Mouse (Mus musculus) embryonic facial prominence, embryonic 12.5 days (tissue): Measurements from ENCODE around the gene Fkbp1a. TPM values are rescaled to one million over a fixed set of nuclear protein-coding genes. Genes with fewer than 3 reads are reported as not detected.

Source experiments
- ATAC-seq: fragments of 200-750 bp; cut with Nextera tagmentation; 2 replicates; pipeline ENCODE4 v1.8.0; 2017; ENCODE audit not compliant: insufficient number of reproducible peaks, insufficient read depth, low FRiP score, low TSS enrichment
- H3K27ac ChIP-seq: fragments of 300-500 bp; sonication (generic); 2 replicates; pipeline ENCODE4 v1.5.1; 2016; ENCODE audit warnings: mild to moderate bottlenecking
- H3K27me3 ChIP-seq: fragments of 300-500 bp; sonication (generic); 2 replicates; pipeline ENCODE4 v1.6.1; 2016; ENCODE audit warnings: mild to moderate bottlenecking, moderate library complexity
- H3K36me3 ChIP-seq: fragments of 300-500 bp; sonication (generic); 2 replicates; pipeline ENCODE4 v1.6.1; 2016; ENCODE audit warnings: mild to moderate bottlenecking
- H3K4me1 ChIP-seq: fragments of 300-500 bp; sonication (generic); 2 replicates; pipeline ENCODE4 v1.6.1; 2016
- H3K4me2 ChIP-seq: fragments of 300-500 bp; sonication (generic); replicated peaks from 2 replicates; pipeline ENCODE4 v1.6.1; 2016; ENCODE audit warnings: mild to moderate bottlenecking, moderate library complexity
- H3K4me3 ChIP-seq: fragments of 300-500 bp; sonication (generic); 2 replicates; pipeline ENCODE4 v1.5.1; 2016; ENCODE audit warnings: mild to moderate bottlenecking
- H3K9ac ChIP-seq: fragments of 300-500 bp; sonication (generic); 2 replicates; pipeline ENCODE4 v1.6.1; 2016; ENCODE audit warnings: mild to moderate bottlenecking, moderate library complexity
- H3K9me3 ChIP-seq: fragments of 300-500 bp; sonication (generic); 2 replicates; pipeline ENCODE4 v1.6.1; 2016; ENCODE audit warnings: mild to moderate bottlenecking, moderate library complexity
- WGBS: fragments of 180-500 bp; shearing (Covaris S2); methylation state at CpG from one replicate; pipeline ENCODE4 v1.1.7; 2016; 5-methylcytosine and 5-hydroxymethylcytosine counted together
- polyA plus RNA-seq: library from polyadenylated mRNA; unstranded; fragments of >200 nt; fragmentation: Nextera tagmentation; extraction: Ambion mirVana; gene quantifications from 2 replicates; pipeline ENCODE4 v1.2.1, GENCODE M21; 2016

Fkbp1a gene
- polyA plus RNA-seq, 1 experiment from 2014 or later: 491 TPM

DNA sequence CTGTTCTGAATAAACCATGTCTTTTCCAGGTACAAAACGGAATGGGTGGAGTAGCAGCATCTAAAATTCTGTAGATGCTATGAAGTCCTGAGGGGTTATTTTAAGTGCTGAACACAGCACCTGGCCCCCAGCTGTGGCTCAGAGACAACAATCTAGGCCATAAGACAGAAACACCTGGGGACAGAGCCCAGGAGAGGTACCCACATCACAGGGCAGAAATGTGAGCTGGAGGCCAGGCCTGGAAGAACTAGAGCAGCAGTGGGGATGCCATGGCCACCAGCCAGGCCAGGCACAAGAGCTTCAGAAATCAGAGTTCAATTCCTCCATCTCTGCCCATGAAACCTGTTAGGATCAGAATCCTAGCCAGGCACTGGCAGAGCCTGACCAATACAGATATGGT is 14.2 kb upstream of the Fkbp1a start:
- no peak for ATAC-seq
- no peak overlapping the region for H3K4me2 ChIP-seq
- H3K36me3 ChIP-seq: no peaks in the 10 kb centered on the region
- H3K27me3 ChIP-seq: no peaks in the 10 kb centered on the region
- H3K27ac ChIP-seq: no peak overlapping the region
- no peaks in the 10 kb centered on the region for H3K4me1 ChIP-seq
- H3K9me3 ChIP-seq: no peaks in the 10 kb centered on the region
- H3K9ac ChIP-seq: no peak overlapping the region
- no peak overlapping the region for H3K4me3 ChIP-seq
- WGBS: 87% methylated on average over 1 of the region's 1 CpGs

DNA sequence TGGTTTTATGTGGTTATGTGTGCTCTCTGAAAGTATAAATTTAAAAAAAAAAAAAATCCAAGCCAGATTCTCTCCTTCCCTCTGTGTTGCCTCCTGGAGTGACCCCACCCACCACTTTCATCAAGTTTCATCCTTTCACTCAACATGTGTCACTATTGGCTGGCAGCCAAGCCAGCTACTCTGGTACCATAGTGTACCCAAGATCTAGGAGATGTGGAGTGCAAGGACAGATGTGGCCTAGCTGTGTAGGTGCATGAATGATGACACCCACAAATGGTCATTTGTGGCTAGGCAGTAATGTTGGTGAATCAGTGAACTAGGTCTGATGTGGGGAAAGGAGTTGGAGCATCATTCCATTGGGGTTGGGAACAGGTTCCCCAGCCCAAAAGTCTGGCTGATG is 13.1 kb upstream of the Fkbp1a start:
- Histone ChIP-seq H3K27me3 (no peaks in the 10 kb centered on the region), H3K9me3 (no peaks in the 10 kb centered on the region), H3K27ac (no peak overlapping the region), H3K9ac (no peak overlapping the region), H3K36me3 (no peaks in the 10 kb centered on the region), H3K4me2 (no peak overlapping the region), H3K4me1 (no peaks in the 10 kb centered on the region), H3K4me3 (no peak overlapping the region)
- no peak for ATAC-seq

DNA sequence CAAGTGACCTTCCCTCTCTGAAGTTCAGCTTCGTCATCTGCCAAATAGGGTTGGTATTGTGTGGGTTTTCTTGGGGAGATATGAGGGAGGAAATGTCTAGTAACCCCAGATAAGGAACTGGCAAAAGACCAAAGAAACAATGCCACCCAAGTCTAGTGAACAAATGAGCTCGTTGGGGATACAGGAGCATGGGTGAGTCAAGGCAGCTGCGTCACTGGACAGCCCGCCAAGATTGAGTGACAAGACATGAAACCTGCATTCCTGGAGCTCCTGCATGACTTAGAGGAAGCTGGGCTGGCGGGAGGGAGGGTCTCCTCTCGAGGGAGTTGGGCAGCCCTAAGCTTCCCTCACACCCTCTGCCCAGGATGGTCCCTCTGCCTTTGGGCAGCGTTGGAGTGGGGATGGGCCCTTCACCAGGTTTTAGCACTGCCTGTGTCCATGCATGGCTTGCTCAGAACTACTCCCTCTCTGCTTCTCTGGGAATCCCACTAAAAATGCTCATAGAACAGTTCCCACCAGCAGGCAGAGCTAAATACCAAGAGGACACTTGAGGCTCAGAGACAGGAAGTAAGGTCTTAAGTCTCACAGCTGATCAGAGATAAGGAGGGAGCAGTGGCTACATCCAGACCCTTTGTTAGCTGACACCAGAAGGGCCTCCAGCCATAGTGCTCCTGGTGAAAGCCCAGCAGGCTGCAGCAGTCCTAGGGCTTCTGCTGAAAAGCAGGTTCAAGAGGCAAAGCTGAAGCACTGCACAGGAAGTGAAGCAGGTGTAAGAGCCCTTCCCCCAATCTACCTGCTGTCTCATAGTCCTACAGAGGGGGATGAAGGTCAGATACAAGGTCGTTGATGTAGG is 11.7 kb upstream of the Fkbp1a start:
- Histone ChIP-seq H3K36me3 (no peaks in the 10 kb centered on the region), H3K4me2 (no peak overlapping the region), H3K27ac (no peak overlapping the region), H3K9ac (no peak overlapping the region), H3K4me3 (no peak overlapping the region), H3K27me3 (no peaks in the 10 kb centered on the region), H3K4me1 (no peaks in the 10 kb centered on the region), H3K9me3 (no peaks in the 10 kb centered on the region)
- 50% methylated on average over 8 of the region's 8 CpGs for WGBS
- ATAC-seq: no peak

DNA sequence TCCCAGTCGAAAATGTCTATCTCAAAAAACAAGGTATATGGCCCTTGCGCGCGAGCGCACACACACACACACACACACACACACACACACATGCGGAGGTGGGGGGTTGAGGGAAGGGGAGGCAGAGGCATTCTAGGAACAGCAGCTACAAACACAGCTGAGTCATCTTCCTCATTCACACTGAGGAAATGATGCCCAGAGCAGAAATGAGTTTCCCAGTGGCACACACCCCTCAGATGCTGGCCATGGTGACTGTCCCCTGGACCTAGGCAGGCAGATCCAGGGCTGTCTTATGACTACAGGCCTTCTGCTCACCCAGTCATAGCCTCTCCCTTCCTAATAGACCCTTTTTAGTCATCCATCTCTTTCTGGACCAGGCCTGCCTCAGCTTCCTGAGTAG is 8.7 kb upstream of the Fkbp1a start:
- WGBS: 96% methylated on average over 6 of the region's 6 CpGs
- H3K4me3 ChIP-seq: no peak overlapping the region
- H3K4me2 ChIP-seq: no peak overlapping the region
- H3K4me1 ChIP-seq: no peaks in the 10 kb centered on the region; the same call in 1 of the 2 replicates
- H3K9ac ChIP-seq: no peak overlapping the region
- ATAC-seq: no peak
- no peaks in the 10 kb centered on the region for H3K9me3 ChIP-seq
- H3K27ac ChIP-seq: no peak overlapping the region
- H3K36me3 ChIP-seq: no peaks in the 10 kb centered on the region
- no peaks in the 10 kb centered on the region for H3K27me3 ChIP-seq

DNA sequence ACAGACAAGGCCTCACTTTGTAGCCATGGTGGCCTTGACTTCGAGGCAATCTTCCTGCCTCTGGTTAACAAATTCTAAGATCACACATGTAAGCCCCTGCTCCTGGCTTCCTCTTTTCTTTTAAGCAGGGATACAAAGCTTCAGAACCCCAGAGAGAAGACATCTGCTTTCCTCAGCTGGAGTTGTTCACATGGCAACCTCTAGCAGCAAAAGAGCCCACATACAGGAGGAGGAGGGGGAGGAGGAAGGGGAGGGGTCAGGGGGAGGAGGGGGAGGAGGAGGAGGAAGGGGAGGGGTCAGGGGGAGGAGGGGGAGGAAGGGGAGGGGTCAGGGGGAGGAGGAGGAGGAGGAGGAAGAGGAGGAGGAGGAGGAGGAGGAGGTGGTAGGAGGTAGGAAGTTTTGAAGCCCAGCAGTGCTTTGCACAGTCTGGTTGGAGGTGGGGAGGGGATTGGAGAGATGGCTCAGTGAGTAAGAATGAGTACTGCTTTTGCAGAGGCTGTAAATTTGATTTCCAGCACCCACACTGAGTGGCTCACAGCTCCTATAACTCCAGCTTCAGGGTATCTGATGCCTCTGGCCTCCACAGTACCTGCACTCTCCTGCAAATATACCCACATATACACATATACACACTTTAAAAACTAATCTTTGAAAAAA is 6.2 kb upstream of the Fkbp1a start:
- Histone ChIP-seq H3K27ac (no peak overlapping the region), H3K36me3 (no peaks in the 10 kb centered on the region), H3K9ac (no peak overlapping the region), H3K4me3 (no peak overlapping the region), H3K4me2 (no peak overlapping the region), H3K4me1 (no peaks in the 10 kb centered on the region; the same call in 1 of the 2 replicates), H3K9me3 (no peaks in the 10 kb centered on the region), H3K27me3 (no peaks in the 10 kb centered on the region)
- ATAC-seq: 0 out of 2 replicates have a peak, but pooled peaks have one; percentile 8
- 79% methylated on average over 1 of the region's 1 CpGs for WGBS

DNA sequence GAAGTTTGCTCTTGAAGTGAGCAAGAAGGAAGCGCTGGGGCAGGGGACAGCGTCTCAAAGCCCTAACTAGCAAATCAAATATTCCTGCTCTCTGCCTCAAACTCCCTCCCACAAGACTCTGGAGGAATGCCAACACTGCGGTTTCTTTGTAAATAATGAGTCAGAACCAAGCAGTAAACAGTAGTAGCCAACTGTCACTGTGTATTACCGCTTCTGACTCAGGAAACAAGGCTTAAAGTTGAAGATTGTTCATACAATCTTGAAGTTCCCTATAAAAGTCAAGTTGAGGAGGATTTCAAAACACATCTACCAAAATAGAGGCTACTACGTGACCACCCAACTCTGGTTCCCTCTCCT is 5.7 kb upstream of the Fkbp1a start:
- Histone ChIP-seq H3K4me3 (no peak overlapping the region), H3K4me1 (peaks cover 4% of the 10 kb centered on the region), H3K36me3 (no peaks in the 10 kb centered on the region), H3K27me3 (no peaks in the 10 kb centered on the region), H3K27ac (no peak overlapping the region), H3K4me2 (no peak overlapping the region), H3K9me3 (no peaks in the 10 kb centered on the region), H3K9ac (no peak overlapping the region)
- WGBS: 78% methylated on average over 5 of the region's 5 CpGs
- no peak for ATAC-seq

DNA sequence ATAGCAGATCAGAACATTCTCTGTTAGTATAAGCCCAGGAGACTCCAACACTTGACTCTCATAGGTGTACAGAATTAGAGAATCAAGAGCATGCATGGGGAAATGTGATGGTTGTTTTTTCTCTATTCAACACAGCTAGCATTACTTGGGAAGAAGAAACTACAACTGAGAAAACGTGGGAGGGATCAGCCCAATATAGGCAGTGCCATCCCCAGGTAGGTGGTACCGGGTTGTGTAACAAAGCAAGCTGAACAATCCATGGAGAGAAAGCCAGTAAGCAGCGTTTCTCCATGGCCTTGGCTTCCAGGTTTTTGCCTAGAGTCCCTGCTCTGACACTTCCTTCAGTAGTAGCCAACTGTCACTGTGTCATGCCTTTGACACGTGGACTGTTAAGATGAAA is 3.6 kb upstream of the Fkbp1a start:
- Histone ChIP-seq H3K4me3 (no peak overlapping the region), H3K27ac (no peak overlapping the region), H3K4me2 (no peak overlapping the region), H3K9ac (no peak overlapping the region), H3K9me3 (no peaks in the 10 kb centered on the region), H3K4me1 (peaks cover 9% of the 10 kb centered on the region), H3K27me3 (no peaks in the 10 kb centered on the region), H3K36me3 (no peaks in the 10 kb centered on the region)
- WGBS: 60% methylated on average over 4 of the region's 4 CpGs
- no peak for ATAC-seq

DNA sequence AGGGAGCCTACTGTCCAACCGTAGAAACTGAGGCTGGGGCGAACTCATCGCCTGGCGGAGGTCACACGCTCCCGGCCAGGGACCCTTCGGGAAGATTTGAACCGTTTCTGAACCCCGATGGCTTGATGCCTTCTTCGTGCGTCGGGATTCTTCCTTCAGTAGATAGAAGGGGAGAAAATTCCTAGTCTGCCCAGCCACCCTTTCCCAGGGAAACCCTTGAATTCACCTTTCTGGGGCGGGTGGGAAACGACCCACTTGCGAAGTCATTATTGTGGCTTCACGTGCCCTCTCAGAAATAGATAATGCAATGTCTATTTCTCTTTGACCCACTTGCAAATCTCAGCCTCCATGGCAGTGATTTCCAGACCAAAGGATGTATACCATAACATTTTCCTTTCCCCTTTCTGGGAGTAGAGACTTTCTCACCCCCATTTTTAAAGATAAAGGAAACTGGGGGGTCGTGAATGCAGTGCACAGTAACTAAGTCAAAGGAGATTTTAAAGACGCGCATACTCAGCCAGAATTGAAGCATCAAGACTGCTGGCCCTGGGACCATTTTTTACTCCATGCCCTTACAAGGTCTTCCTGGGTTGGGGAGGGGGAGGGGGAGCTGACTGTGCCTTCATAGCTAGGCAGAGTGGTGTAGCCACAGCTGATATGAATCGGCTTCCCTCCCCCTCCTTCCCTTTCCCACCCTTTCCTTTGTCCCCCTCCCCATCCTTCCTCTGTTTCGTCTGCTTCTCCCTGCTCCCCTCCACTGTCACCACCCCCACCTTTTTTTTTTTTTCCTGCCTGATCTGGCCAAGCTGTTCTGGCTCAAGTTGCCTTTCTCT is 996 bp downstream of the Fkbp1a start:
- Histone ChIP-seq H3K4me1 (peaks cover 29% of the 10 kb centered on the region), H3K4me2 (peak overlapping the region; percentile 62), H3K9ac (peak overlapping the region; percentile 86), H3K36me3 (peaks cover 29% of the 10 kb centered on the region; the same call in 1 of the 2 replicates), H3K27me3 (no peaks in the 10 kb centered on the region), H3K27ac (peak overlapping the region; percentile 90), H3K4me3 (peak overlapping the region; percentile 97), H3K9me3 (no peaks in the 10 kb centered on the region)
- 0 out of 2 replicates have a peak, but pooled peaks have one; percentile 16 for ATAC-seq
- under 1% methylated on average over 21 of the region's 21 CpGs for WGBS

DNA sequence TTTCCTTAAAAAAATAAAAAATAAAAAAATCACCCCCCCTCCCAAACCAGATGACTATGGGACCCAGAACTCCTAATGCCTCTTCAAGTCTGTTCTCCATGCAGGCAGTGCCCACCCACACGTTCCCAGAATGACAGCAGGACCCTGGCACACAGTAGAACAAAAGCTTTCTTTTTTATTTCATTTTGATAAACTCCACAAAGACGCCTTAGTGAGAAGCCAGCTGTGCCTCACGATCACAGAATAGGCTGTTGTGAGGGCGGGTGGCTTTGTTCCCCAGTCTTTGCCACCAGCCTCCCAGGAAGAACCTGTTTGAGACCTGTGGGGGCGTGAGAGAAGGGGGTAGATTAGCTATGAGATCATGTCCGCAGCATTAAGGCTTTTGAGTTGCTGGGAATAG is 2.4 kb downstream of the Fkbp1a start:
- WGBS: 70% methylated on average over 6 of the region's 6 CpGs
- 0 out of 2 replicates have a peak overlapping the region, but pooled peaks have one; percentile 62 for H3K4me2 ChIP-seq

DNA sequence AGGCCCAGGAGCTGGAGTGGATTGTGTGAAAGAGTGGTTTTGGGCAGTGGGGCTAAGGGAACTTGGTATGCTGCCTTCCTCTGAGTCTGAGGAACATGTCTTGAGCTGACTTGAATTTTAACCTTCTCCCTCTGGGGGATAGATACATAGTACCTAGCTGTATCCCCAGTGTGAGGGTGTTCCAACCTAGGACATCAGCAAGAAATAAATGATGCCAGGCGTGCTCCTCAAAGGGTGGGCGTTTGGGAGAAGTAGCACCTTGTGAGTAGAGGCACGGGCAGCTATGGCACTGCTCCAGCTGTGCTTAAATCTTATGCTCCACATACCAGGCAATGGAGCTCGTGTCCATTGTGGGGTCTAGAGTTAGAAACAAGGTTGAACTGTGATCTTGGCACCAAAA is 4.3 kb downstream of the Fkbp1a start:
- H3K27me3 ChIP-seq: no peaks in the 10 kb centered on the region
- WGBS: 87% methylated on average over 4 of the region's 4 CpGs
- H3K4me3 ChIP-seq: no peak overlapping the region
- no peak overlapping the region for H3K9ac ChIP-seq
- no peak overlapping the region for H3K27ac ChIP-seq
- H3K4me1 ChIP-seq: peaks cover 25% of the 10 kb centered on the region
- peaks cover 56% of the 10 kb centered on the region for H3K36me3 ChIP-seq
- H3K4me2 ChIP-seq: no peak overlapping the region
- no peak for ATAC-seq
- no peaks in the 10 kb centered on the region for H3K9me3 ChIP-seq

More for the DNA sequence above, 2.4 kb downstream of the Fkbp1a start:
- ATAC-seq: no peak
- Histone ChIP-seq H3K27ac (no peak overlapping the region), H3K9ac (no peak overlapping the region; the same call in 1 of the 2 replicates), H3K4me3 (0 out of 2 replicates have a peak overlapping the region, but pooled peaks have one; percentile 8), H3K9me3 (no peaks in the 10 kb centered on the region), H3K4me1 (peaks cover 29% of the 10 kb centered on the region), H3K27me3 (no peaks in the 10 kb centered on the region), H3K36me3 (peaks cover 38% of the 10 kb centered on the region)

DNA sequence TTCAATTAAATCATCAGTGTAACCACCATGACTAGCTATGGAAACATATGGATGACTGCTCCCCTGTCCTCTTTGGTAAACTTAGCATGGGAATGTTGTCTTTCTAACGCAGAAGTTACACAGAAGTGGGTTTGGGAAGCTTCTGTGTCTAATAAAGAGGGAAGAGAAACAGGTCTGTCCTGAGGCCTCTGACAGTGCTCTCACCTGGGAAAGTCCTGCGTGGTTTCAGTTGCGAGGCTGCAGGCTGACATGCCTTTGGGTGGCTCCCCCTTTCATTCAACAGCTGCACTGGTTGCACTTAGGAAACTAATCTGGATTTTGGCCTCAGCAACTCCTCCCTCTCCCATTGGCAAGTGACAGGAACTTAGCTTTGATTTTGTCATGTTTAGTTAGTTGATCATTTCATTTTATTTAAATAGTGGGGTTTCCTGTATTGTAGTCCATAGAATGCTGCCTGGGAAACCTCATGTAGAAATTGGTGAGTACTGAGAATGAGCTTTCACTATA is 7.4 kb downstream of the Fkbp1a start:
- Histone ChIP-seq H3K9ac (no peak overlapping the region), H3K27ac (no peak overlapping the region), H3K27me3 (no peaks in the 10 kb centered on the region), H3K36me3 (peaks cover 75% of the 10 kb centered on the region), H3K4me3 (no peak overlapping the region), H3K4me1 (peaks cover 9% of the 10 kb centered on the region), H3K4me2 (no peak overlapping the region), H3K9me3 (no peaks in the 10 kb centered on the region)
- ATAC-seq: no peak
- 89% methylated on average over 3 of the region's 3 CpGs for WGBS
